Mouse (Mus musculus) embryonic facial prominence, embryonic 12.5 days (tissue): Measurements from ENCODE around the gene Gnb4. TPM values are rescaled to one million over a fixed set of nuclear protein-coding genes. Genes with fewer than 3 reads are reported as not detected.

Experiments used
- ATAC-seq: fragments of 200-750 bp; cut with Nextera tagmentation; 2 replicates; pipeline ENCODE4 v1.8.0; 2017; ENCODE audit not compliant: insufficient number of reproducible peaks, insufficient read depth, low FRiP score, low TSS enrichment
- H3K27ac ChIP-seq: fragments of 300-500 bp; sonication (generic); 2 replicates; pipeline ENCODE4 v1.5.1; 2016; ENCODE audit warnings: mild to moderate bottlenecking
- H3K27me3 ChIP-seq: fragments of 300-500 bp; sonication (generic); 2 replicates; pipeline ENCODE4 v1.6.1; 2016; ENCODE audit warnings: mild to moderate bottlenecking, moderate library complexity
- H3K36me3 ChIP-seq: fragments of 300-500 bp; sonication (generic); 2 replicates; pipeline ENCODE4 v1.6.1; 2016; ENCODE audit warnings: mild to moderate bottlenecking
- H3K4me1 ChIP-seq: fragments of 300-500 bp; sonication (generic); 2 replicates; pipeline ENCODE4 v1.6.1; 2016
- H3K4me2 ChIP-seq: fragments of 300-500 bp; sonication (generic); replicated peaks from 2 replicates; pipeline ENCODE4 v1.6.1; 2016; ENCODE audit warnings: mild to moderate bottlenecking, moderate library complexity
- H3K4me3 ChIP-seq: fragments of 300-500 bp; sonication (generic); 2 replicates; pipeline ENCODE4 v1.5.1; 2016; ENCODE audit warnings: mild to moderate bottlenecking
- H3K9ac ChIP-seq: fragments of 300-500 bp; sonication (generic); 2 replicates; pipeline ENCODE4 v1.6.1; 2016; ENCODE audit warnings: mild to moderate bottlenecking, moderate library complexity
- H3K9me3 ChIP-seq: fragments of 300-500 bp; sonication (generic); 2 replicates; pipeline ENCODE4 v1.6.1; 2016; ENCODE audit warnings: mild to moderate bottlenecking, moderate library complexity
- WGBS: fragments of 180-500 bp; shearing (Covaris S2); methylation state at CpG from one replicate; pipeline ENCODE4 v1.1.7; 2016; 5-methylcytosine and 5-hydroxymethylcytosine counted together
- polyA plus RNA-seq: library from polyadenylated mRNA; unstranded; fragments of >200 nt; fragmentation: Nextera tagmentation; extraction: Ambion mirVana; gene quantifications from 2 replicates; pipeline ENCODE4 v1.2.1, GENCODE M21; 2016

Gnb4 gene
- polyA plus RNA-seq, 1 experiment from 2014 or later, result 63.0 TPM

- Histone ChIP-seq H3K4me1 (0 out of 2 replicates have a peak, but pooled peaks cover 3% of the 10 kb centered on the region), H3K9ac (no peak overlapping the region), H3K9me3 (no peaks in the 10 kb centered on the region), H3K4me3 (no peak overlapping the region), H3K27me3 (no peaks in the 10 kb centered on the region), H3K4me2 (no peak overlapping the region), H3K36me3 (no peaks in the 10 kb centered on the region), H3K27ac (no peak overlapping the region)
- WGBS, result 84% methylated on average over 11 of the region's 11 CpGs
- ATAC-seq, result no peak
Observed at GRCm38 (mm10) chr3:32611606-32612170, 4.7 kb downstream of the Gnb4 start.

- H3K4me3 ChIP-seq, result no peak overlapping the region
- no peaks in the 10 kb centered on the region for H3K27me3 ChIP-seq
- H3K4me1 ChIP-seq, result 0 out of 2 replicates have a peak, but pooled peaks cover 3% of the 10 kb centered on the region
- no peak overlapping the region for H3K9ac ChIP-seq
- no peak overlapping the region for H3K27ac ChIP-seq
- 26% methylated on average over 7 of the region's 7 CpGs for WGBS
- no peaks in the 10 kb centered on the region for H3K36me3 ChIP-seq
- H3K4me2 ChIP-seq, result no peak overlapping the region
- no peak for ATAC-seq
- no peaks in the 10 kb centered on the region for H3K9me3 ChIP-seq
Observed at GRCm38 (mm10) chr3:32610560-32610959, 5.8 kb downstream of the Gnb4 start.

GRCm38 (mm10) chr3:32609233-32609632 lies 7.2 kb downstream of the Gnb4 start:
- H3K36me3 ChIP-seq, result no peaks in the 10 kb centered on the region
- no peak overlapping the region for H3K9ac ChIP-seq
- no peak overlapping the region for H3K27ac ChIP-seq
- no peaks in the 10 kb centered on the region for H3K9me3 ChIP-seq
- H3K4me1 ChIP-seq, result no peaks in the 10 kb centered on the region
- peak; percentile 45; the same call in 1 of the 2 replicates for ATAC-seq
- WGBS, result 97% methylated on average over 4 of the region's 4 CpGs
- H3K4me3 ChIP-seq, result no peak overlapping the region
- H3K27me3 ChIP-seq, result no peaks in the 10 kb centered on the region
- no peak overlapping the region for H3K4me2 ChIP-seq

- no peaks in the 10 kb centered on the region for H3K27me3 ChIP-seq
- H3K27ac ChIP-seq, result no peak overlapping the region
- peaks cover 9% of the 10 kb centered on the region; the same call in 1 of the 2 replicates for H3K36me3 ChIP-seq
Observed at GRCm38 (mm10) chr3:32601055-32601454, 15.3 kb downstream of the Gnb4 start.

GRCm38 (mm10) chr3:32599328-32599727 lies 17.1 kb downstream of the Gnb4 start:
- ATAC-seq, result no peak
- H3K36me3 ChIP-seq, result peaks cover 10% of the 10 kb centered on the region; the same call in 1 of the 2 replicates
- H3K27ac ChIP-seq, result no peak overlapping the region
- no peaks in the 10 kb centered on the region for H3K9me3 ChIP-seq
- H3K27me3 ChIP-seq, result no peaks in the 10 kb centered on the region
- H3K4me3 ChIP-seq, result no peak overlapping the region
- WGBS, result 77% methylated on average over 3 of the region's 3 CpGs
- H3K4me2 ChIP-seq, result no peak overlapping the region
- H3K9ac ChIP-seq, result no peak overlapping the region
- H3K4me1 ChIP-seq, result no peaks in the 10 kb centered on the region

More at GRCm38 (mm10) chr3:32601055-32601454, 15.3 kb downstream of the Gnb4 start:
- Histone ChIP-seq H3K4me1 (no peaks in the 10 kb centered on the region), H3K9ac (no peak overlapping the region), H3K9me3 (no peaks in the 10 kb centered on the region), H3K4me2 (no peak overlapping the region), H3K4me3 (no peak overlapping the region)
- no peak for ATAC-seq
- 88% methylated on average over 10 of the region's 10 CpGs for WGBS

- Histone ChIP-seq H3K9ac (no peak overlapping the region), H3K4me3 (no peak overlapping the region), H3K4me1 (no peaks in the 10 kb centered on the region), H3K36me3 (peaks cover 13% of the 10 kb centered on the region; the same call in 1 of the 2 replicates), H3K9me3 (no peaks in the 10 kb centered on the region), H3K27me3 (no peaks in the 10 kb centered on the region), H3K27ac (no peak overlapping the region), H3K4me2 (no peak overlapping the region)
- WGBS, result 83% methylated on average over 4 of the region's 4 CpGs
- ATAC-seq, result no peak
Observed at GRCm38 (mm10) chr3:32595080-32595479, 21.3 kb downstream of the Gnb4 start.

GRCm38 (mm10) chr3:32586274-32586673 lies 30.1 kb downstream of the Gnb4 start:
- Histone ChIP-seq H3K36me3 (peaks cover 30% of the 10 kb centered on the region), H3K27me3 (no peaks in the 10 kb centered on the region), H3K27ac (no peak overlapping the region), H3K4me1 (no peaks in the 10 kb centered on the region), H3K9ac (no peak overlapping the region), H3K4me2 (no peak overlapping the region), H3K4me3 (no peak overlapping the region), H3K9me3 (no peaks in the 10 kb centered on the region)
- no peak for ATAC-seq
- WGBS, result 95% methylated on average over 3 of the region's 3 CpGs

GRCm38 (mm10) chr3:32583489-32583888 lies 32.9 kb downstream of the Gnb4 start:
- Histone ChIP-seq H3K4me3 (no peak overlapping the region), H3K27ac (no peak overlapping the region), H3K9ac (no peak overlapping the region), H3K27me3 (no peaks in the 10 kb centered on the region), H3K4me2 (no peak overlapping the region), H3K36me3 (peaks cover 23% of the 10 kb centered on the region), H3K4me1 (no peaks in the 10 kb centered on the region), H3K9me3 (no peaks in the 10 kb centered on the region)
- no peak for ATAC-seq
- WGBS, result 92% methylated on average over 4 of the region's 4 CpGs

GRCm38 (mm10) chr3:32581911-32582310 lies 34.5 kb downstream of the Gnb4 start:
- Histone ChIP-seq H3K27me3 (no peaks in the 10 kb centered on the region), H3K27ac (no peak overlapping the region), H3K9me3 (no peaks in the 10 kb centered on the region), H3K4me1 (no peaks in the 10 kb centered on the region), H3K36me3 (peaks cover 21% of the 10 kb centered on the region), H3K4me3 (no peak overlapping the region), H3K9ac (no peak overlapping the region), H3K4me2 (no peak overlapping the region)
- WGBS, result 89% methylated on average over 3 of the region's 3 CpGs
- ATAC-seq, result no peak

- no peak overlapping the region for H3K4me2 ChIP-seq
- ATAC-seq, result no peak
- no peak overlapping the region for H3K4me3 ChIP-seq
- H3K9ac ChIP-seq, result no peak overlapping the region
- H3K4me1 ChIP-seq, result no peaks in the 10 kb centered on the region
- WGBS, result 80% methylated on average over 3 of the region's 3 CpGs
- peaks cover 27% of the 10 kb centered on the region for H3K36me3 ChIP-seq
- no peaks in the 10 kb centered on the region for H3K27me3 ChIP-seq
- no peaks in the 10 kb centered on the region for H3K9me3 ChIP-seq
- no peak overlapping the region for H3K27ac ChIP-seq
Observed at GRCm38 (mm10) chr3:32580738-32581137, 35.6 kb downstream of the Gnb4 start.

GRCm38 (mm10) chr3:32578772-32579171 lies 37.6 kb downstream of the Gnb4 start:
- no peak overlapping the region for H3K4me2 ChIP-seq
- no peak overlapping the region for H3K9ac ChIP-seq
- H3K27me3 ChIP-seq, result no peaks in the 10 kb centered on the region
- no peaks in the 10 kb centered on the region for H3K4me1 ChIP-seq
- no peak for ATAC-seq
- H3K27ac ChIP-seq, result no peak overlapping the region
- H3K36me3 ChIP-seq, result peaks cover 39% of the 10 kb centered on the region
- 89% methylated on average over 5 of the region's 5 CpGs for WGBS
- H3K4me3 ChIP-seq, result no peak overlapping the region
- H3K9me3 ChIP-seq, result no peaks in the 10 kb centered on the region

- H3K4me3 ChIP-seq, result no peak overlapping the region
- H3K9me3 ChIP-seq, result no peaks in the 10 kb centered on the region
- 92% methylated on average over 3 of the region's 3 CpGs for WGBS
- H3K27ac ChIP-seq, result no peak overlapping the region
- H3K36me3 ChIP-seq, result peaks cover 40% of the 10 kb centered on the region
- ATAC-seq, result no peak
- no peaks in the 10 kb centered on the region for H3K4me1 ChIP-seq
- no peak overlapping the region for H3K4me2 ChIP-seq
- H3K9ac ChIP-seq, result no peak overlapping the region
- no peaks in the 10 kb centered on the region for H3K27me3 ChIP-seq
Observed at GRCm38 (mm10) chr3:32575151-32575550, 41.2 kb downstream of the Gnb4 start.
